Mouse (Mus musculus): Measurements from ENCODE around the gene Syt13. TPM values are rescaled to one million over a fixed set of nuclear protein-coding genes. Genes with fewer than 3 reads are reported as not detected.
A peak's percentile ranks its signal among the peaks of the same experiment; 100 is the strongest.

The Syt13 gene
- polyA plus RNA-seq, 3 experiments from 2014 or later, result not detected

DNA sequence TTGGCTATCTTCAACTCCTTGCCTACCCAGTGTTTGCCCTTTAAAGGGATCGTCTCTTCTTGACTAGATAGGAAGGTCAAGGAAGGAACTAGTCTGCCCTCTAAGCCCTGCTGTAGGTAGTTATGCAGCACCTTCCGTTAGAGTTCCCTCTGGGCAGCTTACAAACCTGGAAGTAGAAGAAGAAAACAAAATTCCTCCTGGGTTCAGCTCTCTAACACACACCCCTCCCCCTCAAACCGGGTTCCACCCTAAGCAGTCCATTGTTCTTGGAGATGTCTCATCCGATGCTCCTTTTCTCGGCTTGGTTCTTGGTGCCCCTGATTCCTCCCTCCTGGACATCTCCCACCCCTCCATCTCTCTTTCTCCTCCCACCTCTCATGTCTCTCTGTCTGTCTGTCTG, 14.8 kb downstream of the Syt13 start:
- no peak for ATAC-seq

DNA sequence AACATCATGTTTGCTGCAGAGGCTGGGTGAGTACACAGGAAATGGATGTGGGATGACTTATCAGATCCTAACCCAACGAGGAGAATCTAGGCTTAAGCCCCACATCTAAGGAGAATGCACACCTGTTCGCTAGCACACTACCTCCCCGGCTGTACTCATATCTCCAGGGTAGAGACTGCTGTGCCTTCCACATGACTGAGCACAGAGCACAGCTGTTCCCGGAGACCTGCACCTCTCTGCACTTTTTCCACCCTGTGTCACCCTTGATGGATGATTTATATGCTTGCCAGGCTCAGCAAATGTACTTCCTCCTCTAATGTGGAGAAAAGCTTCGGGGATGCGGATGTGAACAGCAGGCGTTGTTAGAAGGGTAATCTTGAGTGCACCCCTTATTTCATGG, 16.2 kb downstream of the Syt13 start:
- ATAC-seq, result no peak

GRCm38 (mm10) chr2:92933379-92933778, 18.5 kb downstream of the Syt13 start:
- ATAC-seq, result no peak

DNA sequence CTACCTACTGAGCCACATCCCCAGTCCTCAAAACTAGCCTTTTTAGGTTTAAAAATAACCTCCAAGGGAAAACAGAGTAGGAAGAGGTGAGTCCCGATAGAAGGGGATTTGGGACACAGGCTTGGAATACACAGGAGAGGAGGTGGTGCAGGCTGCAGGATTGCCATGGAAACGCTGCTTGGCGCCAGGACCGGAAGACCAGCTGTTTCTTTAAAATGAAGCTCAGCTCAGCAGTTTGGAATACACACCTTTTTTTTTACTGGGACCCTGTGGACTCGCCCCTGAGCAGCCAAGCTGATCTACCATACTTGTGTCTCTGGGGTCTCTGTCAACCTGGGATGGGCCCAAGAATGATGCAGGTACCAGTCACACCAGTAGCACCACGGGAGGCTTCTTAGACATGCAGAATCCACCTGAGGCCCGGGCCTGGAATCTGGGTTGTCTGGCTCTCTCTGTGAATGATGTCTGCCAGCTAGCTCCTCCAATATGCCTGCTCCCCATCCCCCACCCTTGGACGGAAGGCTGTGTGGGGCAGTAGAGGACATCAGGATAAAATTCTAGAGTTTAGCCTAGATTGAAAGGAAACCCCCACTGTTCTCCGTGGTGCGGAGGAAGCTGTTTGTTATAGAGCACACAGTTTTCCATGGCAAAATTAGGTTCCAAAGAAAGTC, 19.5 kb downstream of the Syt13 start:
- ATAC-seq, result no peak

GRCm38 (mm10) chr2:92935483-92935882, 20.6 kb downstream of the Syt13 start:
- ATAC-seq, result no peak

DNA sequence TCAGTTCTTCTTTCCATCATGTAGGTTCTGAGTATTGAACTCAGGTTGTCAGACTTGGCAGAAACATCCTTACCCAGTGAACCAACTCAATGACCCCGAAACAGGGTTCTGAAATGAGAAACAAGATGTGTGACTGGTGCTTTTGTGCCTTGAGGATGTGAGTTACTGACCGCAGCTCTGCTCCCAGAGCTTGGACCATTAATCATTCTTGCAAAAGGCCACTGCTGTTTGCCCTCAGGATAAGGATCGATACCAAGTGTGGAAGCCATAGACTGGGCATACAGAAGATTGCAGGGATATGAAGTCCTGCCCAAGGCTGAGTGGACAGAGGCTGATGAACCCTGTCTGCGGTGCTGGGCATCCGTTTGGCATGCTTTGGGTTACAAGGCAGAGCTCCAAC, 23.2 kb downstream of the Syt13 start:
- ATAC-seq, result no peak

- ATAC-seq, result no peak
Observed at GRCm38 (mm10) chr2:92938827-92939226, 23.9 kb downstream of the Syt13 start.

DNA sequence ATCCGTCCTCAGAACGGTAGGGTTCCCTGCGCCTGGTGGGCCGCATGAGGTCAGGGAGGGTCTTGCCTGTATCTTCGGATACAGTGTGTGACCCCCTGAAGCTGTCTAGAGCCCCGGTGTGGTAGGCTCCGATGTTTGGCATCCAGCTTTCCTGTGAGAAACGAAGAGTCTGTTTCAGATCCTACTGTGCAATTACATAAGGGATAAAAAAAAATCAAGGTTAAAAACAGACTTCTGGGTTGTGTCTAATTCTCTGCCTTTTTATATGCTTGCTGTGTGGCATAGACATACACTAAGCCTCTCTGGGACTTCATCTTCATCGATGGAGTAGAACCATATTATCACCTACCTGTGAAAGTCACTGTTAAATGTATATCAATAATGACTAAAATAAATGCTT, 26.1 kb downstream of the Syt13 start:
- no peak for ATAC-seq

- ATAC-seq, result no peak
Observed at GRCm38 (mm10) chr2:92941463-92941862, 26.6 kb downstream of the Syt13 start.

- ATAC-seq, result no peak
Observed at GRCm38 (mm10) chr2:92943406-92943805, 28.5 kb downstream of the Syt13 start.

GRCm38 (mm10) chr2:92944356-92944755, 29.5 kb downstream of the Syt13 start:
- ATAC-seq, result no peak

DNA sequence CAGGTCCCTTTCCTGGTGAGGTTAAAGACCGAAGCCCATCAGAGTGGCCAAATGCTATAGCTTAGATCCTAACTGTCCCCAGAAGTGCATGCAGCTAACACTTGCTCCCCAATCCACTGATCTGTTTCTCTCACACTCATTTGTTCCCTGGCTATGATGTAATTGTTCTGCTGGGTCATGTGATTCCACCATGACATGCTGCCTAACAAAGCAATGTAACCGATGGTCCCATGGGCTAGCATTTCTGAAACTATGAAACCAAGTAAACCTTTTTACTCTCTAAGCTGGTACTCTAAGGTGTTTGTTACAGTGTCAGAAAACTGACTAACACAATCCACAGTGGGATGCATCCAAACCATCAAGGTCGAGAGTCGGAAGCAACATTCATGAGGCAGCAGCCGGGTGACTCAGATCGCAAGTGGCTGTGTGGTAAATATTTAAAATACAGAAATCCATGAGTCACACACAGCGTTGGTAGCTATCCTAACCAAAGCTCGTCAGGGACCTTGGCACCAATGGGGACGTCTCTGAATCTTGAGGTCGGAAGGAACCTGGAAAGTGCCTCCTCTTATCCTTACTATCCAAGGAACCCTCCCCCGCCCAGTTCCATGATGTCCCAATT, 30.3 kb downstream of the Syt13 start:
- ATAC-seq, result no peak

GRCm38 (mm10) chr2:92945824-92946598, 31.1 kb downstream of the Syt13 start:
- no peak for ATAC-seq

- no peak for ATAC-seq
Observed at GRCm38 (mm10) chr2:92947981-92948698, 33.2 kb downstream of the Syt13 start.

- ATAC-seq, result no peak
Observed at GRCm38 (mm10) chr2:92948699-92949300, 33.9 kb downstream of the Syt13 start.

- ATAC-seq, result no peak
Observed at GRCm38 (mm10) chr2:92949518-92949917, 34.6 kb downstream of the Syt13 start.

GRCm38 (mm10) chr2:92953450-92953849, 38.6 kb downstream of the Syt13 start:
- ATAC-seq, result no peak

DNA sequence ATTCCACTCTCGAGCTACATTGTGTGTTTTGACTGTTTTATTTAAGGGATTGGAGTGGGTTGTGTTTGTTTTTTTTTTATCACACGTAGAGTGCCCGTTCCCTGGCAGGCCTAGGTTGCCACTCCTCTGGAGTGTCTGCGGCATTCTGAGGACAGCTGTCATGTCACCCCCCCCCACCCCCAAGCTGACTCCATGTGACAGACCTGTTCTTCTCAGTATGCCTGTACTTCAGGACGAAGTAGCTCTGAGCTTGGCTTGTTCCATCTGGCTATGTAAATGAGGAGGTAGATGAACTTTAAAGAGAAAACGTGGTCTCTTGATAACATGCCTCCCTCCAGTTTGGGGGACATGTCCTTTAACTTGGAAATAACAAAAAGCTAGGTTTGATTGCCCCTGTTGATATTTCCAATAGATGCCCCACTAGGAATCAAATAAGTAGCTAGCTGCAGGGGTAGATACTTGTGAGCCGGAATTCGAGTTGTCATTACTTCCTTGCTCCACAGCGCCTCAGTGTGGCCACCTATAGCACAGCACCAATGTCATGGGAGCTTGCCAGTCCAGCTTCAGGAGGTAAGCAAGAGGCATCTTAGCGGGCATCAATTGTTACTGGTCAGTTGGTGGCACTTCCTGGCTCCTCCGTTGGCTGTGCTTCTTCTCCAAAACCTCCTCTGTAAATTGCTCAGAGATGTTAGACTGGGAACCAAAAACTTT, 39.7 kb downstream of the Syt13 start:
- peak; percentile 43 for ATAC-seq

DNA sequence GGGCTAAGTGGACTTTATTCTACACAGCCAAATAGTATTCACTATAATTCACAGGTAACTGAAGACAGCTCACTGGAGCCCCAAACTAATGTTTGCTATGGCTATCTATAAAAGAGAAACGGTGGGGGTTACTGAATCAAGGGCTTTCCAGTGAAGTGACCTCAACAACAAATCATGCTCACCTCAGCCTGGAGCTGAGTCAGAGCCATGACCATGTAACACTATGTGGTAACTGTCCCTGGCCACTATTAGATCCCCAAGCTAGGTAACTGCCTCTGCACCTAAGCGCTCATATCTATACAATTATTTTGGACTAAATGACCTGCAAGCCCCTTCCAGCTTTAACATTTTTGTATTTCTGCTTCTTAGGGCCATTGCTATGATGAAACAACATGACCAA, 42.0 kb downstream of the Syt13 start:
- ATAC-seq, result no peak

DNA sequence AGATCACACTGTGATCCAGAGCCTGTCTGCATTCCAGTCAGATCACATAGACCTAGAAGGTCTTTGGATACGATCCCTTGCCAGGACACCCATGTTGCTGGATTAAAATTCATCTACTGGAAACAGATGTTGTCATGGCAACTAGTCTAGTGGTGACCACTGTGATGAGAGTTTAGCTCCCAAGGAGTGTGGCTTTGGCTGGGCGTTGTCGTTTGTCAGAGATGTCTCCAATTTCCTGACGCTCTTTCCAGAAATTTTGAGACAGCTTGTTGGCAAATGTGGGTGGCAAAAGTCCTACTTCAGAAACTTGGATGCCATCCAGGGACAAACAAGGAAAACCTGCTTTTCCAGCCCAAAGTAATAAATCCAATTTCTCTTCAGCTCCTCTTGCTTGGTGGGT, 43.7 kb downstream of the Syt13 start:
- ATAC-seq, result no peak

DNA sequence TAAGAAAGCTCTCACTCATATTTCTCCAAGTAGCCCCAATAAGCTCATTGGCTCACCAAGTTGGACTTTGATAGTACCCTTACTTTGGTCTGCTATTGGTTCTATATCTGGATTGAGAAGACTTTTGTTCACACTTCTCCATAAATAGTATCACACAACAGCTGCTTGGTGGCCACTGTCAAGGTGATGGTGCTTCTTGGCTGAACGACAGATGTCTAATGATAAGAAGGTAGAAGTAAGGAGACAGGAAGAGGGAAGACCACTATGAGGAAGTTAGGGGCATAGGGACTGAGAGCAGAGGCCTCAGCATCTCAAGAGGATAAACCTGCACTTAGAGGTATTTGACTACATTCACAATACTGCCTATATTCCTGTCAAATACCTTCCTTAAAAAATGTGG, 49.4 kb downstream of the Syt13 start:
- ATAC-seq, result no peak

DNA sequence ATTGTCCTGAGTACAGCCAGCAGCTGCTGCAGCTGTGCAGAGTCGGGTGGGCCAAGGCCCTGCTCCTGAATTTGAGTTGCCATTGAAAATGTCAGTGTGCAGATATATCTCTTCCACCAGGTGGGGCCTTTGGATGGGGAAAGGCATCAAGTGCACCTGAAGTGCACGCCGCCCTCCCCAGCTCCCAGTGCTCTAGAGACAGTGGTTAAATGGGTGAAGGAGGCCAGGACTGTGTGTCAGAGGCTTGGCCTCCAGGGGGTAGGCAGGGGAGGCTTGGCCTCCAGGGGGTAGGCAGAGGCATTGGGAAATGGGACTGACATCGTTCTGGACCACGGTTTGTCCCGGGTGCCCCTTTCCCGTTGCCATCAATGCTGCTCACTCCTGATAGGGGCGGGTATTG, 51.4 kb downstream of the Syt13 start:
- ATAC-seq, result no peak
